Mouse (Mus musculus): ENCODE measurements around the gene Usp46. TPM values are rescaled to one million over a fixed set of nuclear protein-coding genes. Genes with fewer than 3 reads are reported as not detected.

Gene Usp46
- 11.2 and 12.5 TPM in 2 replicates for polyA plus RNA-seq (2012; rRNA removed)

GRCm38 (mm10) chr5:74067831-74068713 lies at the start of gene Usp46:
Usp46 (minus strand) TSS chr5:74068431.
- DNase-seq (ENCODE audit: low read depth), result no peak

GRCm38 (mm10) chr5:74113961-74114689 lies 45.9 kb upstream of the Usp46 start:
- no peak for DNase-seq (ENCODE audit: low read depth)

GRCm38 (mm10) chr5:74105445-74105844 lies 37.2 kb upstream of the Usp46 start:
- no peak for DNase-seq (ENCODE audit: low read depth)

GRCm38 (mm10) chr5:74101761-74102160 lies 33.5 kb upstream of the Usp46 start:
- DNase-seq (ENCODE audit: low read depth), result no peak

GRCm38 (mm10) chr5:74099046-74099445 lies 30.8 kb upstream of the Usp46 start:
- DNase-seq (ENCODE audit: low read depth), result no peak

GRCm38 (mm10) chr5:74097854-74098220 lies 29.6 kb upstream of the Usp46 start:
- DNase-seq (ENCODE audit: low read depth), result no peak

- no peak for DNase-seq (ENCODE audit: low read depth)
These were observed 29.1 kb upstream of the Usp46 start for GRCm38 (mm10) chr5:74097116-74097853.

- no peak for DNase-seq (ENCODE audit: low read depth)
These were observed 27.8 kb upstream of the Usp46 start for GRCm38 (mm10) chr5:74096060-74096459.

- no peak for DNase-seq (ENCODE audit: low read depth)
These were observed 27.4 kb upstream of the Usp46 start for GRCm38 (mm10) chr5:74095611-74096010.

- DNase-seq (ENCODE audit: low read depth), result no peak
These were observed 26.7 kb upstream of the Usp46 start for GRCm38 (mm10) chr5:74094841-74095437.

GRCm38 (mm10) chr5:74093556-74094428 lies 25.6 kb upstream of the Usp46 start:
- DNase-seq (ENCODE audit: low read depth), result no peak

- DNase-seq (ENCODE audit: low read depth), result peak; percentile 81
These were observed 24.8 kb upstream of the Usp46 start for GRCm38 (mm10) chr5:74092833-74093555.

GRCm38 (mm10) chr5:74092481-74092832 lies 24.2 kb upstream of the Usp46 start:
- no peak for DNase-seq (ENCODE audit: low read depth)

GRCm38 (mm10) chr5:74089643-74090042 lies 21.4 kb upstream of the Usp46 start:
- DNase-seq (ENCODE audit: low read depth), result no peak

GRCm38 (mm10) chr5:74081756-74082155 lies 13.5 kb upstream of the Usp46 start:
- DNase-seq (ENCODE audit: low read depth), result no peak

GRCm38 (mm10) chr5:74078861-74079615 lies 10.8 kb upstream of the Usp46 start:
- DNase-seq (ENCODE audit: low read depth), result no peak

GRCm38 (mm10) chr5:74078400-74078799 lies 10.2 kb upstream of the Usp46 start:
- DNase-seq (ENCODE audit: low read depth), result no peak

- no peak for DNase-seq (ENCODE audit: low read depth)
These were observed 9.7 kb upstream of the Usp46 start for GRCm38 (mm10) chr5:74077959-74078358.

- no peak for DNase-seq (ENCODE audit: low read depth)
These were observed 8.5 kb upstream of the Usp46 start for GRCm38 (mm10) chr5:74076759-74077158.
